Comparison of ENCODE assay signal across 15 mouse cellular contexts in genomic region chr8:117289016-117289415, GRCm38 (mm10). TPM values are rescaled to one million over a fixed set of nuclear protein-coding genes. Genes with fewer than 3 reads are reported as not detected.
A peak's percentile ranks its signal among the peaks of the same experiment; 100 is the strongest.
DNase-seq lines count a peak whose midpoint lies in the region; ATAC-seq lines count a peak whose summit lies in the region.
"Had no signal": no experiment of that assay in that cellular context is flagged by ENCODE, and none has a peak within 500 bp of the region (broad histone marks: within the 10 kb centered on the region; RNA-seq: fewer than 3 reads in every experiment).

No protein-coding gene starts in this region.

- ATAC-seq in CD4-positive, CD25-positive, alpha-beta regulatory T cell, adult 4 months = no peak
- ATAC-seq in midbrain, embryonic 14.5 days (ENCODE audit: low FRiP score, low TSS enrichment) = no peak
- ATAC-seq: hindbrain, embryonic 16.5 days; liver, postnatal 0 days had no signal

- H3K4me2 ChIP-seq in midbrain, embryonic 14.5 days (ENCODE audit: low read length) = no peak overlapping the region
- H3K4me2 ChIP-seq: heart, embryonic 13.5 days; limb, embryonic 13.5 days had no signal

- 82% methylated on average over 9 of the region's 9 CpGs for WGBS in macrophage (ENCODE audit: missing documents)
- WGBS in midbrain, embryonic 14.5 days = 55% methylated on average over 9 of the region's 9 CpGs

- peaks cover 3% of the 10 kb centered on the region; the same call in 1 of the 2 replicates for H3K9me3 ChIP-seq in midbrain, embryonic 14.5 days (ENCODE audit: control insufficient read depth, low read length)
- H3K9me3 ChIP-seq: heart, embryonic 13.5 days; limb, embryonic 13.5 days had no signal

- H3K9ac ChIP-seq in midbrain, embryonic 14.5 days (replicated peaks; ENCODE audit: low read length) = no peak overlapping the region
- H3K9ac ChIP-seq: heart, embryonic 13.5 days; limb, embryonic 13.5 days; liver, postnatal 0 days had no signal

- H3K27ac ChIP-seq in macrophage = 0 out of 2 replicates have a peak overlapping the region, but pooled peaks have one; percentile 57
- H3K27ac ChIP-seq in midbrain, embryonic 14.5 days (replicated peaks; ENCODE audit: low read depth, low read length) = no peak overlapping the region
- H3K27ac ChIP-seq: forebrain, embryonic 10.5 days; heart, embryonic 13.5 days; limb, embryonic 13.5 days had no signal

- peak; percentile 30 for DNase-seq in layer of hippocampus, adult 11-12 months (ENCODE audit: low spot score)
- no peak for DNase-seq in layer of hippocampus, adult 9-10 months (ENCODE audit: low spot score)
- DNase-seq in 416B (ENCODE audit: low read depth) = peak; percentile 31
- DNase-seq in frontal cortex, postnatal 25 days (ENCODE audit: low spot score in 2 of 2) = peak; percentile 21 to 52
- no peak for DNase-seq in heart, adult 9 months (ENCODE audit: low spot score in 2 of 2)
- no peak for DNase-seq in midbrain, embryonic 14.5 days
- DNase-seq: cerebellum, adult 2 months; gastrocnemius, postnatal 36 days; liver, postnatal 0 days had no signal

- no peaks in the 10 kb centered on the region for H3K27me3 ChIP-seq in midbrain, embryonic 14.5 days (ENCODE audit: control insufficient read depth, insufficient read depth, low read length)
- H3K27me3 ChIP-seq: heart, embryonic 13.5 days; limb, embryonic 13.5 days had no signal

- H3K36me3 ChIP-seq in macrophage (ENCODE audit: inconsistent target) = peaks cover 11% of the 10 kb centered on the region; the same call in 1 of the 2 replicates
- H3K36me3 ChIP-seq in midbrain, embryonic 14.5 days (ENCODE audit: control insufficient read depth, insufficient read depth, low read length) = peaks cover 4% of the 10 kb centered on the region

- peaks cover 35% of the 10 kb centered on the region for H3K4me1 ChIP-seq in midbrain, embryonic 14.5 days (ENCODE audit: control insufficient read depth, insufficient read depth, low read length)

- no peak overlapping the region for H3K4me3 ChIP-seq in macrophage (ENCODE audit: inconsistent target)
- no peak overlapping the region for H3K4me3 ChIP-seq in midbrain, embryonic 14.5 days (replicated peaks; ENCODE audit: low read depth, low read length)
- H3K4me3 ChIP-seq: forebrain, embryonic 10.5 days; heart, embryonic 13.5 days; limb, embryonic 13.5 days had no signal

- H3K79me2 ChIP-seq in macrophage (ENCODE audit: inconsistent target) = peaks cover 100% of the 10 kb centered on the region

RNA-seq across cellular contexts. Expression of gene Cmip, which starts 32.2 kb away (rescaled TPM):
- total RNA-seq in macrophage (2018; cell fraction: chromatin; rRNA removed) = 100 to 1,000 TPM in 23 of 26 experiments, 10 to 100 TPM in 3; 61.7 to 168 (median 115) TPM
- total RNA-seq in macrophage (2018; cell fraction: cytosol; rRNA removed) = 10 to 100 TPM; 66.7 to 95.6 (median 83.4) TPM
- total RNA-seq in macrophage (2018; cell fraction: nucleus; rRNA removed) = 10 to 100 TPM; 49.1 to 97.6 (median 85.9) TPM
- 47.6 to 64.8 TPM (median 62.8 TPM) in 3 replicates for polyA plus RNA-seq in macrophage (2018)
- 10 to 100 TPM; 28.6 to 31.0 TPM for polyA plus RNA-seq in CD4-positive, CD25-positive, alpha-beta regulatory T cell, adult 4 months (2017; shearing (Covaris generic))
- 106 and 128 TPM in 2 replicates for polyA plus RNA-seq in midbrain, embryonic 14.5 days (2014; fragmentation: Nextera tagmentation; extraction: Ambion mirVana)

Comparison
In these comparisons a context has a peak if more than half of its experiments do, and no peak if none do; other contexts are left out.
1. DNase-seq: peak in layer of hippocampus, adult 11-12 months (single experiment), 416B (single experiment) and frontal cortex, postnatal 25 days (2 of 2); none in layer of hippocampus, adult 9-10 months (single experiment), heart, adult 9 months (0 of 2) and midbrain, embryonic 14.5 days (single experiment).